Mouse (Mus musculus): ENCODE data around the gene Gpatch4. TPM values are rescaled to one million over a fixed set of nuclear protein-coding genes. Genes with fewer than 3 reads are reported as not detected.

The Gpatch4 gene
- polyA plus RNA-seq, 1 experiment from 2014 or later = 10.8 TPM

GRCm38 (mm10) chr3:88030608-88031395 lies 12.1 kb upstream of the Gpatch4 start:
- TF ChIP-seq EP300 (IDR thresholded peaks at IDR 0.05) (peak; percentile 67), CTCF (IDR thresholded peaks at IDR 0.05) (no peak)
- peak; percentile 85 for ATAC-seq
- H3K27me3 ChIP-seq (replicated peaks; ENCODE audit: insufficient read depth, low read length) = peaks cover 4% of the 10 kb centered on the region; the same call in 1 of the 2 replicates
- H3K9ac ChIP-seq (replicated peaks; ENCODE audit: low read depth) = no peak overlapping the region
- H3K4me2 ChIP-seq (replicated peaks; ENCODE audit: low read depth, low read length) = 0 out of 2 replicates have a peak overlapping the region, but pooled peaks have one; percentile 25
- DNase-seq (ENCODE audit: low spot score) = peak; percentile 85
- H3K27ac ChIP-seq (ENCODE audit: low read length) = no peak overlapping the region
- no peaks in the 10 kb centered on the region for H3K9me3 ChIP-seq (ENCODE audit: low read length)
- H3K4me3 ChIP-seq (ENCODE audit: low read depth, low read length) = no peak overlapping the region
- no peaks in the 10 kb centered on the region for H3K36me3 ChIP-seq (ENCODE audit: insufficient read depth, low read length)
- WGBS = 9% methylated on average over 19 of the region's 19 CpGs
- H3K4me1 ChIP-seq (ENCODE audit: insufficient read depth, low read depth, low read length) = peaks cover 4% of the 10 kb centered on the region; the same call in 1 of the 2 replicates

GRCm38 (mm10) chr3:88033506-88033905 lies 9.4 kb upstream of the Gpatch4 start:
- H3K36me3 ChIP-seq (ENCODE audit: insufficient read depth, low read length) = no peaks in the 10 kb centered on the region
- 0 out of 2 replicates have a peak, but pooled peaks cover 4% of the 10 kb centered on the region for H3K27me3 ChIP-seq (replicated peaks; ENCODE audit: insufficient read depth, low read length)
- no peak overlapping the region for H3K4me3 ChIP-seq (ENCODE audit: low read depth, low read length)
- DNase-seq (ENCODE audit: low spot score) = peak; percentile 65
- H3K9me3 ChIP-seq (ENCODE audit: low read length) = no peaks in the 10 kb centered on the region
- no peak overlapping the region for H3K9ac ChIP-seq (replicated peaks; ENCODE audit: low read depth)
- 18% methylated on average over 5 of the region's 5 CpGs for WGBS
- no peak overlapping the region for H3K4me2 ChIP-seq (replicated peaks; ENCODE audit: low read depth, low read length)
- H3K27ac ChIP-seq (ENCODE audit: low read length) = no peak overlapping the region
- peaks cover 4% of the 10 kb centered on the region; the same call in 1 of the 2 replicates for H3K4me1 ChIP-seq (ENCODE audit: insufficient read depth, low read depth, low read length)
- TF ChIP-seq CTCF (IDR thresholded peaks at IDR 0.05) (no peak), EP300 (IDR thresholded peaks at IDR 0.05) (no peak; the same call in 1 of the 2 replicates)
- peak; percentile 58 for ATAC-seq

- DNase-seq (ENCODE audit: low spot score) = no peak
- Histone ChIP-seq H3K36me3 (ENCODE audit: insufficient read depth, low read length) (no peaks in the 10 kb centered on the region), H3K27me3 (replicated peaks; ENCODE audit: insufficient read depth, low read length) (0 out of 2 replicates have a peak, but pooled peaks cover 4% of the 10 kb centered on the region), H3K4me1 (ENCODE audit: insufficient read depth, low read depth, low read length) (peaks cover 4% of the 10 kb centered on the region; the same call in 1 of the 2 replicates), H3K4me2 (replicated peaks; ENCODE audit: low read depth, low read length) (no peak overlapping the region), H3K9me3 (ENCODE audit: low read length) (no peaks in the 10 kb centered on the region), H3K4me3 (ENCODE audit: low read depth, low read length) (no peak overlapping the region), H3K27ac (ENCODE audit: low read length) (no peak overlapping the region), H3K9ac (replicated peaks; ENCODE audit: low read depth) (no peak overlapping the region)
- 39% methylated on average over 1 of the region's 1 CpGs for WGBS
- ATAC-seq = no peak; the same call in 1 of the 2 replicates
- TF ChIP-seq CTCF (IDR thresholded peaks at IDR 0.05) = no peak
- TF ChIP-seq EP300 (IDR thresholded peaks at IDR 0.05) = no peak
Measured at GRCm38 (mm10) chr3:88035561-88036293, 7.2 kb upstream of the Gpatch4 start.

GRCm38 (mm10) chr3:88049532-88049931 lies 6.6 kb downstream of the Gpatch4 start:
- Histone ChIP-seq H3K27ac (ENCODE audit: low read length) (peak overlapping the region; percentile 38; the same call in 1 of the 2 replicates), H3K4me2 (replicated peaks; ENCODE audit: low read depth, low read length) (no peak overlapping the region), H3K27me3 (replicated peaks; ENCODE audit: insufficient read depth, low read length) (no peaks in the 10 kb centered on the region), H3K36me3 (ENCODE audit: insufficient read depth, low read length) (no peaks in the 10 kb centered on the region), H3K4me1 (ENCODE audit: insufficient read depth, low read depth, low read length) (no peaks in the 10 kb centered on the region), H3K4me3 (ENCODE audit: low read depth, low read length) (no peak overlapping the region), H3K9ac (replicated peaks; ENCODE audit: low read depth) (no peak overlapping the region), H3K9me3 (ENCODE audit: low read length) (no peaks in the 10 kb centered on the region)
- peak; percentile 29 for TF ChIP-seq CTCF (IDR thresholded peaks at IDR 0.05)
- TF ChIP-seq EP300 (IDR thresholded peaks at IDR 0.05) = peak; percentile 74
- WGBS = 29% methylated on average over 3 of the region's 3 CpGs
- ATAC-seq (peak; percentile 97), DNase-seq (ENCODE audit: low spot score) (peak; percentile 94)

- Histone ChIP-seq H3K36me3 (ENCODE audit: insufficient read depth, low read length) (no peaks in the 10 kb centered on the region), H3K27me3 (replicated peaks; ENCODE audit: insufficient read depth, low read length) (no peaks in the 10 kb centered on the region), H3K4me2 (replicated peaks; ENCODE audit: low read depth, low read length) (no peak overlapping the region), H3K9ac (replicated peaks; ENCODE audit: low read depth) (peak overlapping the region; percentile 74; the same call in 1 of the 2 replicates), H3K27ac (ENCODE audit: low read length) (no peak overlapping the region), H3K4me1 (ENCODE audit: insufficient read depth, low read depth, low read length) (peaks cover 9% of the 10 kb centered on the region), H3K9me3 (ENCODE audit: low read length) (no peaks in the 10 kb centered on the region), H3K4me3 (ENCODE audit: low read depth, low read length) (no peak overlapping the region)
- ATAC-seq = no peak
- WGBS = 82% methylated on average over 6 of the region's 6 CpGs
- TF ChIP-seq CTCF (IDR thresholded peaks at IDR 0.05) = no peak
- no peak for DNase-seq (ENCODE audit: low spot score)
Measured at GRCm38 (mm10) chr3:88057030-88057429, 14.1 kb downstream of the Gpatch4 start.

Data from lung, postnatal 0 days (tissue).